Mouse (Mus musculus) limb, embryonic 10.5 days (tissue): ENCODE measurements at regions not wholly inside any gene's neighbourhood (a gene's known extent, or its start where the extent isn't known, plus 50 kb on each side); places are given as distances from the start of the nearest gene placed in this dataset.

ENCODE experiments used
- DNase-seq: peaks from one replicate; pipeline ENCODE4 v3.0.0-alpha.2; 2017; ENCODE audit warnings: low spot score
- H3K27ac ChIP-seq: fragments of 300-500 bp; sonication (generic); 2 replicates; pipeline ENCODE4 v1.5.1; 2016; ENCODE audit warnings: mild to moderate bottlenecking
- H3K27me3 ChIP-seq: fragments of 300-500 bp; sonication (generic); 2 replicates; pipeline ENCODE4 v1.6.1; 2016; ENCODE audit warnings: low read depth, mild to moderate bottlenecking; ENCODE audit not compliant: poor library complexity, severe bottlenecking
- H3K36me3 ChIP-seq: fragments of 300-500 bp; sonication (generic); 2 replicates; pipeline ENCODE4 v1.6.1; 2016; ENCODE audit warnings: mild to moderate bottlenecking, moderate library complexity
- H3K4me1 ChIP-seq: fragments of 300-500 bp; sonication (generic); 2 replicates; pipeline ENCODE4 v1.6.1; 2016
- H3K4me3 ChIP-seq: fragments of 300-500 bp; sonication (generic); 2 replicates; pipeline ENCODE4 v1.5.1; 2016; ENCODE audit warnings: mild to moderate bottlenecking, moderate library complexity
- H3K9me3 ChIP-seq: fragments of 300-500 bp; sonication (generic); replicated peaks from 2 replicates; pipeline ENCODE4 v1.6.1; 2016; ENCODE audit warnings: mild to moderate bottlenecking
- WGBS: fragments of 180-500 bp; shearing (Covaris S2); methylation state at CpG from one replicate; pipeline ENCODE4 v1.1.7; 2016; 5-methylcytosine and 5-hydroxymethylcytosine counted together

- Histone ChIP-seq H3K36me3 (no peaks in the 10 kb centered on the region), H3K27ac (no peak overlapping the region), H3K4me1 (no peaks in the 10 kb centered on the region), H3K4me3 (no peak overlapping the region), H3K9me3 (no peaks in the 10 kb centered on the region), H3K27me3 (no peaks in the 10 kb centered on the region)
- no peak for DNase-seq
Measured at GRCm38 (mm10) chr7:70016611-70017010, 349.9 kb downstream of the Nr2f2 start.

DNA sequence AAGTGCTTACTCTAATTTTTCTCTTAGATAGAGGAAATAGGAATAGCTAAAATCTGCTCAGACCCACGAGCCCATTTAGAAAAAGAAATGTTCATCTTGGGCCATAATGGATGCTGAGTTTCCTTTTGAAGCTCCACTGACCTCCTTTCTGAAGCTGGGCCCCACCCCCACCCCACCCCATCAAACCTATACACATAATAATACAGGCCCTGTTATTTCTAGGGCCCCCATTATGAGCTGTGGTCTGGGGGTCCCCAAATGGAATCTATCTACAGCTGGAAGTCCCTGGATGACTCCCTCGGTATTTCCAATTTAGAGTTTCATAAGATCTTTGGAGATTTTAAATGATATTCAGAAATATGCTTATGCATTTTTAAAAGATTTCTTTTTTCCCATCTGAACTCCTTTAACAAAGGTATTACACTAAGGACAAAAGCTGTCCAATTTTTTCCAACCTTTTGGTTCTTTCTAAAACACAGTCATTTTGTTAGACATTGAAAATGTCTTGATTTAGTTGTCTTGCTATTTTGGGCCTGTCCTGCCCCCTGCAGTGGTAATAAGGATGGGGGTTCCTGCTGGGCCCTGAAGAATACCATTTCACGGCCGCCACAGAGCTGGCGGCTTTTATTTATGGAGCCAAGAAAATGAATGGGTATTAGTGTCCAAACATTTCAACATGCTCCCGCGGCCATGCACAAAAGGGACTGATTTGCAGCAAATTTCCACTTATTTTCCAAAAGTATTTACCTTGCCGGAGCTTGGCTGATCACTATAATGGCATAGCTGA, 363.1 kb downstream of the Nr2f2 start:
- WGBS: 64% methylated on average over 8 of the region's 8 CpGs
- H3K27me3 ChIP-seq: peaks cover 19% of the 10 kb centered on the region
- no peak for DNase-seq

DNA sequence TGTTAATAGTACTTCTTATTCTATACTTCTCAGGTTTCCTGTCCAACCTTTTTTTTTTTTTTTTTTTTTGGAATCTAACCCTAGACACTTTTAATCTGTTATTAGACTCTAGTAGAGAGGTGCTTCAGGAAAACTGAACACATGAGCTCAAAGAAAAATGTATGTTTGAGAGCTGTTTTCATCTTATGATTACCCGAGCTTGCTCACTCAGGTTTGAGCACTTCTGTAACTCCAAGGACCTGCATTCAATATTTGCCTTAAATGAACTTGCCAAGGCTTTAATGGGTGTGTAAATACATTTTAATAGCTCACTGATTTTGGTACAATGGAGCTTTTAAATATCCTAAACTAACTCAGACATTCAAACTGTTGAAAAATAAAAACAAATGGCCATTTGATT, 367.8 kb downstream of the Nr2f2 start:
- Histone ChIP-seq H3K27ac (no peak overlapping the region), H3K36me3 (no peaks in the 10 kb centered on the region), H3K27me3 (peaks cover 24% of the 10 kb centered on the region; the same call in 1 of the 2 replicates), H3K9me3 (no peaks in the 10 kb centered on the region), H3K4me3 (no peak overlapping the region), H3K4me1 (peaks cover 34% of the 10 kb centered on the region)
- 81% methylated on average over 1 of the region's 1 CpGs for WGBS
- DNase-seq: no peak

More for the DNA sequence above, 363.1 kb downstream of the Nr2f2 start:
- H3K4me3 ChIP-seq: no peak overlapping the region
- no peaks in the 10 kb centered on the region for H3K36me3 ChIP-seq
- H3K9me3 ChIP-seq: no peaks in the 10 kb centered on the region
- peaks cover 17% of the 10 kb centered on the region for H3K4me1 ChIP-seq
- H3K27ac ChIP-seq: no peak overlapping the region

DNA sequence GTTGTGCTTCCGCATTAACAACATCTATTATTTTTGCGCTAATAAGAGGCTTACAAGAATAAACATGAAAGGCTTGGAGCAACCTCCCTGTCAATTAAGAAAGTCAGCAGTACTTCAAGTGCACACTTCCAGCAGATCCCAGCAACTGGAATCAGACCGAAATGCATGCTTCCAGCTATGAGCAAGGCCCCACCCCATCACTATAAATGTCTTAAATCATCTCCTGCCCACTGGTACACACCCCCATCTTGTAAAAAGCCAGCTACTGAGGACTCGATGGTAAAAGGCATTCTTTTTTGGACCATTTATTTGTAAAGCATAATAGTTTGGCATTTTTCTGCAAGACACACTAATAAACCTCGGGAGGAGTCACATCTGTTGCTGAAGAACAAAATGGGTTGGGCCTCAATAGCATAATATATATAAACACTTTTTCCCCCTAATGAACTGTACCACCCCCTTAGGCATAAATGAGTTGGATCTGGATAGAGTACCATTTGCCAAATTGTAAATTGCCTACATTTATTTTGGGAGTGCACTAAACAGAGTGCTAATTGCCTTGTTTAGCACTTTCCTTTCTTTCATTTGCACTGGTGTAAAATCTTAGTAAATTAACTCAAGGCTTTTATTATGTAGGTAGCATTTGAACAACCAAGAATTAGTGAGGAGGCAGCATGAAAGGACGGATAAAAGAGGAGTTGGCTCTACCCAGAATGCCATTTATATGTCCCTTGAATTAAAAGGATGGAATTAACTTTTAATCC, 371.8 kb downstream of the Nr2f2 start:
- Histone ChIP-seq H3K27me3 (peaks cover 43% of the 10 kb centered on the region), H3K4me1 (peaks cover 40% of the 10 kb centered on the region)

GRCm38 (mm10) chr7:69992383-69993327, 373.9 kb downstream of the Nr2f2 start:
- H3K4me3 ChIP-seq: peak overlapping the region; percentile 42
- peaks cover 37% of the 10 kb centered on the region for H3K27me3 ChIP-seq
- 8% methylated on average over 21 of the region's 21 CpGs for WGBS
- H3K4me1 ChIP-seq: peaks cover 48% of the 10 kb centered on the region
- no peaks in the 10 kb centered on the region for H3K9me3 ChIP-seq
- DNase-seq: peak; percentile 37
- no peak overlapping the region; the same call in 1 of the 2 replicates for H3K27ac ChIP-seq
- H3K36me3 ChIP-seq: no peaks in the 10 kb centered on the region

More for the DNA sequence above, 371.8 kb downstream of the Nr2f2 start:
- Histone ChIP-seq H3K4me3 (no peak overlapping the region), H3K9me3 (no peaks in the 10 kb centered on the region), H3K27ac (no peak overlapping the region), H3K36me3 (no peaks in the 10 kb centered on the region)
- 64% methylated on average over 6 of the region's 6 CpGs for WGBS
- no peak for DNase-seq

DNA sequence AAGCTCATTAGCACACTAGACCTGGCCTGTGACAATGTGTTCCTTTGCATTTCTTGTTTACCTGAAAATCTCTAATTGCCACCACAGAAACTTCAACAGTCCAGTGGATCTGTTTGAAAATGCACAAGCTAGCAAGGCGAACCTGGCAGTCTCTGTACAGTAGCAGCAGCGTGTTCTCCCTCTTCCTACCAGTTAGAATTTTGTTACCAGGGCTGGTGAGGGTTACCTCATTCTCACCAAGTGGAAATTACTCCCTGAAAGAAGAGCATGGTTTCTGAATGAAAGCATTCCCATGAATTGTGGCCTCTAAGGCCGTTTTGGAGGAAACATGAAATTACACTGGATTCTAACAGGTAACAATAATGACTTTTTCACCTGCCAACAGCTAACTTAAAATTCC, 374.6 kb downstream of the Nr2f2 start:
- Histone ChIP-seq H3K4me1 (peaks cover 48% of the 10 kb centered on the region), H3K36me3 (no peaks in the 10 kb centered on the region), H3K27me3 (peaks cover 37% of the 10 kb centered on the region), H3K27ac (no peak overlapping the region), H3K4me3 (peak overlapping the region; percentile 42), H3K9me3 (no peaks in the 10 kb centered on the region)
- no peak for DNase-seq
- 23% methylated on average over 3 of the region's 3 CpGs for WGBS

DNA sequence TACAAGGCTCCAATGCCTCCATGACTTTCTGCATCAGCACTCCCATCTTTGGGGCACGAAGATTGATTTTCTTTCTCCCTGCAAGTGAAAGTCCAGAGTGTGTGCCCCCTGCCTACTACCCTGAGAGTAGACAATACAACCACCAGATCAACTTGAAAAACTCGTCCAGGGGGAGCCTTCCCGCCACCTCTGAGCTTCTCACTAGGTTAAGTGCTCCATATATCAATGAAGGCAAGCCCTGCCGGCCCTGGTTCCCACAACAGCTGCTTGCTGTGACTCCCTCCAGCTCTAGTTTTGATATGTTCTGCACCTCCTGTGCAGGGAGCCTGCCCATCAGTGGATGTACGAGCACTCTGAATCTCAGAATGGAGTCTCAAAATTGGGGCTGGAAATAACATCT, 377.8 kb downstream of the Nr2f2 start:
- 7% methylated on average over 5 of the region's 5 CpGs for WGBS
- no peaks in the 10 kb centered on the region for H3K36me3 ChIP-seq
- DNase-seq: peak; percentile 63
- peaks cover 36% of the 10 kb centered on the region for H3K27me3 ChIP-seq
- peaks cover 31% of the 10 kb centered on the region for H3K4me1 ChIP-seq
- no peaks in the 10 kb centered on the region for H3K9me3 ChIP-seq
- no peak overlapping the region; the same call in 1 of the 2 replicates for H3K27ac ChIP-seq
- peak overlapping the region; percentile 20; the same call in 1 of the 2 replicates for H3K4me3 ChIP-seq

DNA sequence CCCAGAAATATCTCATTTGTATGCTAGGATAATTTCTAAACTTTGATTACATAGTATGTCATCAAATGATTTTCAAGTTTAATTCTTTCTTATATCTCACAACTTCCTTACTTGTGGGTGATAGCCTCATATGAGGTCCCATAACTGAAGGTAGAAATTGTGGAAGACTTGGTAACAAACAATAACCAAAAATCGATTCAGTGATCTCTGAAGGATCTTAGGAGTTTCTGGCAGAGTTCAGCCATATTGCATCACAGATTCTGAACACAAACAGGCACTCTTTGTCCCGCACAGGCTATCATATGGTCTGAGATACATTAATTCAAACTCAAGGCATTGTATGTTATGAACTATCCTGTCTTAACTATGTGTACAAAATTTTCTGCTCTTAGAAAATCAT, 385.2 kb downstream of the Nr2f2 start:
- Histone ChIP-seq H3K4me3 (no peak overlapping the region), H3K4me1 (no peaks in the 10 kb centered on the region), H3K36me3 (no peaks in the 10 kb centered on the region), H3K27me3 (no peaks in the 10 kb centered on the region), H3K27ac (no peak overlapping the region), H3K9me3 (no peaks in the 10 kb centered on the region)
- no peak for DNase-seq
- 85% methylated on average over 2 of the region's 2 CpGs for WGBS

GRCm38 (mm10) chr7:69976369-69976768, 390.2 kb downstream of the Nr2f2 start:
- H3K4me1 ChIP-seq: no peaks in the 10 kb centered on the region
- H3K27me3 ChIP-seq: no peaks in the 10 kb centered on the region
- no peaks in the 10 kb centered on the region for H3K36me3 ChIP-seq
- no peak for DNase-seq
- no peaks in the 10 kb centered on the region for H3K9me3 ChIP-seq
- H3K4me3 ChIP-seq: no peak overlapping the region
- 69% methylated on average over 3 of the region's 3 CpGs for WGBS
- H3K27ac ChIP-seq: no peak overlapping the region

GRCm38 (mm10) chr7:69964002-69964401, 402.5 kb downstream of the Nr2f2 start:
- 70% methylated on average over 8 of the region's 8 CpGs for WGBS
- no peak for DNase-seq
- no peak overlapping the region for H3K4me3 ChIP-seq
- no peaks in the 10 kb centered on the region for H3K27me3 ChIP-seq
- no peak overlapping the region for H3K27ac ChIP-seq
- H3K4me1 ChIP-seq: 0 out of 2 replicates have a peak, but pooled peaks cover 3% of the 10 kb centered on the region
- no peaks in the 10 kb centered on the region for H3K9me3 ChIP-seq
- no peaks in the 10 kb centered on the region for H3K36me3 ChIP-seq

- Histone ChIP-seq H3K27me3 (0 out of 2 replicates have a peak, but pooled peaks cover 3% of the 10 kb centered on the region), H3K9me3 (no peaks in the 10 kb centered on the region), H3K4me1 (peaks cover 15% of the 10 kb centered on the region), H3K4me3 (no peak overlapping the region), H3K27ac (no peak overlapping the region), H3K36me3 (no peaks in the 10 kb centered on the region)
- 45% methylated on average over 6 of the region's 6 CpGs for WGBS
- DNase-seq: no peak
Measured at GRCm38 (mm10) chr7:69950221-69950670, 416.3 kb downstream of the Nr2f2 start.

GRCm38 (mm10) chr7:69949647-69950121, 416.9 kb downstream of the Nr2f2 start:
- DNase-seq: no peak
- Histone ChIP-seq H3K4me1 (peaks cover 15% of the 10 kb centered on the region), H3K9me3 (no peaks in the 10 kb centered on the region), H3K27ac (no peak overlapping the region), H3K4me3 (no peak overlapping the region), H3K36me3 (no peaks in the 10 kb centered on the region), H3K27me3 (0 out of 2 replicates have a peak, but pooled peaks cover 3% of the 10 kb centered on the region)
- whole genome bisulfite sequencing: 58% methylated on average over 10 of the region's 10 CpGs
